Mouse (Mus musculus) heart, postnatal 10 days (tissue): ENCODE results near the gene Gper1. TPM values are rescaled to one million over a fixed set of nuclear protein-coding genes. Genes with fewer than 3 reads are reported as not detected.

Experiments used
- DNase-seq, 2 experiments: peaks; one replicate each; pipeline ENCODE4 v3.0.0; 2021
- intact Hi-C: fragments of 180-260 bp; cut with DNase I; formaldehyde crosslinking; loops from one replicate; pipeline ENCODE4 v1.15.1; 2025
- total RNA-seq, 2 experiments: library from RNA; stranded (reverse); gene quantifications; 2 replicates each; pipeline ENCODE4 v1.2.3; 2021

The Gper1 gene
- total RNA-seq, 2 experiments from 2014 or later, result 2.5 to 2.6 TPM

GRCm38 (mm10) chr5:139409412-139409811 is 13.5 kb upstream of the Gper1 start:
- peak; percentile 81 to 90 for DNase-seq
- intact Hi-C loops, result no loop called here

- intact Hi-C loops, result no loop called here
- DNase-seq, result no peak
Measured at GRCm38 (mm10) chr5:139410056-139410455, 12.9 kb upstream of the Gper1 start.

- intact Hi-C loops, result no loop called here
Measured at GRCm38 (mm10) chr5:139411117-139411516, 11.8 kb upstream of the Gper1 start.

DNA sequence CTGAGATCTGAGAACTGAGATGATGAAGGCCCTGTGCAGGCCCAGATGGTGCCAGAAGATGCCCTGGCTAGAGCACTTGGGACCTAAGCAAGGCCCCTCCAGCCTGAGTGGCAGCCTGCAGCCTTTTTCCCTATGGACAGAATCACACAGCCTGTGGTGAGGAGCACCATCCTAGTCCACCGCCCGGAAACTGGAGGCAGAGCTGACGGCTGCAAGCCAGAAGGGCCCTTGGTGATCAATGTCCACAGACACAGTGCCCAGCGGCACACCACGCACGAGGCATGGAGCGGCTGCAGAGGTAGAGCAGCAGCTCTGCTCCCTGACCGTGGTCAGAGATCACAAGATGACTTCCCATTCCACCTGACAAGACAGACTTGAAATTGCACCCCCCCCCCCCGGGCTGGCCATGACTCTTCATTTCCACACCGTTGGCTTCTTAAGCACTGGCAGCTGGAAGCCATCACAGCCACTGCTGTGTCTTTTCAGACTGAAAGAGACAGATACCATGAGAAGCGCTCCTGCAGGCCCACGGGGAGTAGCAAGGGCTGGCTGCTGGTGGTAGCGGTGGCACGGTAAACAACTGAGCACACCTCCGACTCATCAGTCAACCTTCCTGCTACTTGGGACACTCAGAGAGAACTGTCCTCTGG is 11.2 kb upstream of the Gper1 start:
- DNase-seq, result no peak
- intact Hi-C loops, result no loop called here

More at GRCm38 (mm10) chr5:139411117-139411516, 11.8 kb upstream of the Gper1 start:
- DNase-seq, result no peak

DNA sequence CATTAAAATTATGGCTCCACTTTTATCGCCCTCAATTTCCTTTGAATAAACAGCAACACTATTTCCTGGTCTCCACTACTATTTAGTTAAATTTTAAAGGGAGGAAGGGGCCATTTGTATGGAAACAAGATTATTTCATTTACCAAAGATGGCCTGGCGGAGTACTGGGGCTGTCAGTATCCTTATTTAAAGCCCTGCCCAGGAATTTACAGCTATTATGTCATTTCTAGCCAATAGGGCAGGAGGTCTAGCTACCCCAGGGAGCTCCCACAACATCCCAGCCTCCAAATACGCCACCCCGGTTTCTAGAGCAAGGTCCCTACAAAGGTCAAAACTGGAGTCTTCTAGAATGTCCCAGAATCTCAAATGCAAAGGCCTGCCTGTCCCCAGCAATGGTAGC is 9.4 kb upstream of the Gper1 start:
- no peak for DNase-seq
- intact Hi-C loops, result no loop called here

GRCm38 (mm10) chr5:139415001-139415400 is 8.0 kb upstream of the Gper1 start:
- intact Hi-C loops, result no loop called here

GRCm38 (mm10) chr5:139416942-139417341 is 6.0 kb upstream of the Gper1 start:
- DNase-seq, result no peak
- intact Hi-C loops, result no loop called here

More at GRCm38 (mm10) chr5:139415001-139415400, 8.0 kb upstream of the Gper1 start:
- DNase-seq, result no peak

GRCm38 (mm10) chr5:139417480-139417879 is 5.5 kb upstream of the Gper1 start:
- no peak for DNase-seq
- intact Hi-C loops, result no loop called here

- no peak for DNase-seq
Measured at GRCm38 (mm10) chr5:139418110-139418509, 4.8 kb upstream of the Gper1 start.

DNA sequence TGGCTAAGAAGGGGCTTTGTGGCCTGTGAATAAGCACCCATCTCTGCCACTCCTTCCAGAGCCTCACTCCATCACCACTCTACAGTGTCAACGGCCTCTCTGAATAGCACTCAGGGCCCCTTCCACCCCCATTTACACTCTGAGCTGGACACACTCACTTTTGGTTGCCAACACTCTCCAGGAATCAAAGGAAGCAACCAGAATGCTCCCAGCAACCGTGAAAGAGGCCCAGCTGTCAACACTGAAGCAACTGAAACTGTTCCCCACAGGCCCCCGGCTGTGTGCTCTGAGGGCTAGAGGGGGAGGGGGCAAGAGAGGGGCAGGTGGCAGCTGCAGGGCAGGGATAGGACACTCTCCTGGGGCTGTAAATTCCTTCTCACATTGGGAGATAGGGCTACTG is 4.3 kb upstream of the Gper1 start:
- no peak for DNase-seq
- intact Hi-C loops, result no loop called here

More at GRCm38 (mm10) chr5:139418110-139418509, 4.8 kb upstream of the Gper1 start:
- intact Hi-C loops, result no loop called here

GRCm38 (mm10) chr5:139425198-139425597 is 2.2 kb downstream of the Gper1 start:
- intact Hi-C loops, result no loop called here
- no peak for DNase-seq

GRCm38 (mm10) chr5:139427001-139427400 is 4.0 kb downstream of the Gper1 start:
- intact Hi-C loops, result no loop called here
- no peak for DNase-seq

DNA sequence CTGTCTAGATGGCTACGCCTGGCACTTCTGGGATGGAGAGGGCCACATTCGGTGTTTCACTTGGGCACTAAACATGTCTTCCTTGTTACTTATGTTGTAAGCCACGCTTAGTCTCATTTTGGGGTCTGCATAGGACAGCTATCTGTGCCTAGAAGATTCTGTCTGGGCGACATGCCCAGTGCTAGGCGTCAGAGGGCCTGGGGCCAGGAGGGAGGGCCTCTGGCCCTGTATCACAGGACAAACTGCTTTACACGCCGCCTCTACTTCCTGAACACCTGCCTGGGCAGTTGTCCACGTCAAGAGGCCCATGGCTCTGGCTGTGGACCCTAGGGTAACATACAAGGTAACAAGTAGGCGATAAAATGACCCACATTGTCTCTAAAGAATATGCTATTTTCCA is 5.0 kb downstream of the Gper1 start:
- intact Hi-C loops, result no loop called here
- peak; percentile 59 to 77 for DNase-seq

DNA sequence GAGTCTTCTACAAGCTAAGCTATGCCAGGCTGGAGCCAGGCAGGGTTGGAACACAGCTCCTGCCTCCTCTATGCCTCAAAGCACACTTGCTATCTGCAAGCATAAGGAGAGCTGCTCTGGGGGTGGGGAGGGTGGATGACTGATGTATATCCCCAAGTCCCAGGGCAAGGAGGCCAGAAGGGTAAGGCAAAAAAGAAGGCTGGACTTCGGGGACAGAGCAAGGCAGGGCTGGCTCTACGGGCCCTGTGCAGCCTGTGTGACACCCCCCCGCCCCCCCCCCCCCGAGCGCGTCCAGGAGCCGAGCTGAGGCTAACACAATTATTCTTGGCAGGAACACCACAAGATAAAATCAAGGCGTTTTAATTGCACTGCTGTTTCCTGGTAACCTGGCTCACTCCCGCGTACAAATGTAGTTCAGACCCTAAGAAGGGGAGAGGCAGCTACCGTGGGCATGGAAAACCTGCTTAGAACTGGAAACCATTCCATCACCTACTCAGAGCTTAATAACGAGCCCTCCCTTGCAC is 6.9 kb downstream of the Gper1 start:
- no peak for DNase-seq
- intact Hi-C loops, result no loop called here

GRCm38 (mm10) chr5:139432333-139432732 is 9.4 kb downstream of the Gper1 start:
- DNase-seq, result no peak
- intact Hi-C loops, result no loop called here

DNA sequence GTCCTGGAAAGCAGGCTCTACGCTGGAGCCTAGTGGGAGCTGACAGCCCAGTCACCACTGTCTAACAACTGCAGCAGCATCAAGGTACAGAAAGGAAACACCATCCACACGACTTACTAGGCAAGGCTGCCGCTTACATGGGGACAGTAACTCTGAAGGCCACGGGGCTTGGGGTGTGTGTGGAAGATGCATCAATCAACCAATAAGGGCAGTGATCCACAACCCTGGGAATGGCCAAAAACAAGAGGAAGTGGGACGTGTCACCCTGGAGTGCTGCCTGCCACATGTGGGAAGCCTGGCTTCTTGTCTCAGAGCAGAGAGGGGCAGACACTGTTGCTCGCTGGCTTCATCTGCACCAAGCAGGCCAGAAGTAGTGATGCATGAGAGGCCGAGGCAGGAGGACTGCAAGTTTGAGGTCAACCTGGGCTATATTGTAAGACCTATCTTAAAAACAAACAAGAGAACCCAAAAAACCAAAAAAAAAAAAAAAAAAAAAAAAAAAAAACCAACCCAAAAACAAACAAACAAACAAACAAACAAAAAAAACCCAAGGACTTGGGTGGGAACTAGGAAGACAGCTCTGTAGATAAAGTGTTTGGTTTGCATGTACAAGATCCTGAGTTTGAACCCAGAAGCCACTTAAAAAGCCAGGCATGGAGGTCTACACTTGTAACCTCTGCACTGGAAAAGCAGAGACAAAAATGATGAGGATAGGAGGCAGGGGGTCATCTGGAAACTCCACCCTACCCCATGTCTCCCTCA is 10.0 kb downstream of the Gper1 start:
- no peak for DNase-seq
- intact Hi-C loops, result no loop called here

DNA sequence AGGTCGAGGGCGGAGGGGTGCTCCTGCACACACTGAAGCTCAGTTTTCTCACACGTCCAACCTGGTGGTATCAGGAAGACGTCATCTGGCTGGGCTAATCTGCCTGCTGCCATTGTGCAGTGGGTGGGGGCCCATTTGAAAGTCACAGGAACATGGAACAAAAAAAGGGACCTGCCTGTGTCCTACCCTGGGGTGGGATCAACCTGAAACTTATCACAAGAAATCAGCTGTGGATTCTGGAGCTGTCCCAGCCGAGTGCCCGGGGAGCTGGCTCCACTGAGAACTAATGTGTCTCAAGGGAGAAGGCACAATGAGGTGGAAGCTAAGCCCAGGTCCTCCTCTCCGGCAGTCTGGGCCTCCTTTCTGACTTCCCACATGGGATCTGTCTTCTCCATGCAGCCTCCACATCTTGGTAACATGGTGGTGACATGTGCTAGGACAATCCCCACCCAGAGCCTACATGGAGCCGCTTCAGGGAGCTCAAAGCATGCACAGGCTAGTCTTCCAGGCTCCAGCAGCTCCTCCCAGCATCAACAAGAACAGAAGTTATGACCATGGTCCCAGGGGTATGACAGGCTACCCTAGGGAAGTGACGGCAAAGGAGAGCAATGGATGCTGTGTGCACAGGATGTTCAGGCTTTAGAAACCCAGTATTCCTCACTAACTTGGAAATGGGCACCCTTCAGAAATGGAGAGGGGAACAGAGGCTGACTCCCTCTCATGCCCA is 11.1 kb downstream of the Gper1 start:
- intact Hi-C loops, result no loop called here
- no peak for DNase-seq

DNA sequence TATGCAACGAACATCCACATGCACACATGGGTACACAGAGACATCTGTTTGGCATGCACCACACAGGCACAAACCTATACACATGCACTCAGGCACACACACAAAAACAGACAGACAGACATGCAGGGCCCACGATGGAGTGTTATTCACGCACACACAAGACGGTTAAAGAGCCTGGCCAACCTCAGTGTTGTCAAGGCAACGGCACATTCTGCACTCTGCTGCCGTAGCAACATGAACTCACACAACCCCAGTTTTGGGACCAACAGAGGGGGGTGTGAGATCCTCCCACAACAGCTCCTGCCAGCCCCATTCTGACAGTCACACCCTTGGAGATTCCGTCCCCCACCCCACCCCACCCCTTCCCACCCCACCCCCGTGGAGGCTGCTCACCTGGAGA is 12.0 kb downstream of the Gper1 start:
- no peak for DNase-seq
- intact Hi-C loops, result no loop called here

- intact Hi-C loops, result no loop called here
- no peak for DNase-seq
Measured at GRCm38 (mm10) chr5:139437769-139438168, 14.8 kb downstream of the Gper1 start.

- DNase-seq, result no peak
- intact Hi-C loops, result no loop called here
Measured at GRCm38 (mm10) chr5:139438440-139438839, 15.5 kb downstream of the Gper1 start.

DNA sequence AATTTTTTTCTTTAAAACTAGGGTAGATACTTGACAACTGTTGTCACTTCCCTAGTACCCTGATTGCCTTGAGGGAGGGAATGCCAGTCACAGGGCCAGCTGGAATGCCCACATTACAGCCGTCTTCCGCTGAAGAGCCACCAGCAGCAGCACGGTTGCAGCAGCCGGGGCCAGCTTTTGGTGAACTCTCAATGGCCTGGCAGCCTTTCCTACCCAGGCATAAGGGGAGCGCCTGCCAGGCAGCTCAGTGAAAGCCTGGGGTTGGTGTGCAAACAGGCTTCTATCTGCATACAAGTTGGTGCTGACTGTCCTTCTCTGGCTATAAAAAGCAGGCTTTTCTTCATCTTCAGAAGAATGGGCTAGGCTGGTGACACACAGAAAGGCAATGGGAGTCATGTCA is 17.5 kb downstream of the Gper1 start:
- peak; percentile 62 to 67 for DNase-seq
- intact Hi-C loops, result no loop called here
